Comparison of ENCODE assay signal across 8 mouse cellular contexts in genomic region chr3:137980435-137981381, GRCm38 (mm10). TPM values are rescaled to one million over a fixed set of nuclear protein-coding genes. Genes with fewer than 3 reads are reported as not detected.
A peak's percentile ranks its signal among the peaks of the same experiment; 100 is the strongest.
DNase-seq lines count a peak whose midpoint lies in the region; ATAC-seq and TF ChIP-seq lines count a peak whose summit lies in the region.

No protein-coding gene starts in this region.

- H3K27ac ChIP-seq in heart, embryonic 13.5 days (replicated peaks) = peak overlapping the region; percentile 77
- H3K27ac ChIP-seq in forebrain, embryonic 15.5 days (replicated peaks) = no peak overlapping the region
- H3K27ac ChIP-seq in liver, embryonic 13.5 days = peak overlapping the region; percentile 90
- peak overlapping the region; percentile 93 for H3K27ac ChIP-seq in stomach, embryonic 16.5 days (ENCODE audit: low read length)

- peaks cover 9% of the 10 kb centered on the region for H3K36me3 ChIP-seq in heart, embryonic 13.5 days
- H3K36me3 ChIP-seq in G1E (replicated peaks) = peaks cover 38% of the 10 kb centered on the region
- H3K36me3 ChIP-seq in forebrain, embryonic 15.5 days = no peaks in the 10 kb centered on the region
- H3K36me3 ChIP-seq in liver, embryonic 13.5 days = peaks cover 17% of the 10 kb centered on the region
- H3K36me3 ChIP-seq in stomach, embryonic 16.5 days (ENCODE audit: control insufficient read depth, insufficient read depth, low read length) = no peaks in the 10 kb centered on the region

- H3K4me1 ChIP-seq in heart, embryonic 13.5 days = peaks cover 41% of the 10 kb centered on the region
- peaks cover 50% of the 10 kb centered on the region for H3K4me1 ChIP-seq in G1E (ENCODE audit: insufficient read depth, low read depth, low read length)
- peaks cover 13% of the 10 kb centered on the region for H3K4me1 ChIP-seq in forebrain, embryonic 15.5 days
- H3K4me1 ChIP-seq in liver, embryonic 13.5 days (replicated peaks) = peaks cover 60% of the 10 kb centered on the region
- H3K4me1 ChIP-seq in stomach, embryonic 16.5 days (ENCODE audit: control insufficient read depth, insufficient read depth, low read length) = peaks cover 7% of the 10 kb centered on the region; the same call in 1 of the 2 replicates

- H3K27me3 ChIP-seq in heart, embryonic 13.5 days (replicated peaks) = no peaks in the 10 kb centered on the region
- no peaks in the 10 kb centered on the region for H3K27me3 ChIP-seq in G1E (ENCODE audit: insufficient read depth, low read length)
- H3K27me3 ChIP-seq in forebrain, embryonic 15.5 days = no peaks in the 10 kb centered on the region
- no peaks in the 10 kb centered on the region for H3K27me3 ChIP-seq in liver, embryonic 13.5 days
- no peaks in the 10 kb centered on the region for H3K27me3 ChIP-seq in stomach, embryonic 16.5 days (ENCODE audit: control insufficient read depth, insufficient read depth, low read length)

- H3K9me3 ChIP-seq in heart, embryonic 13.5 days = no peaks in the 10 kb centered on the region
- no peaks in the 10 kb centered on the region for H3K9me3 ChIP-seq in G1E (replicated peaks)
- no peaks in the 10 kb centered on the region for H3K9me3 ChIP-seq in forebrain, embryonic 15.5 days
- no peaks in the 10 kb centered on the region for H3K9me3 ChIP-seq in liver, embryonic 13.5 days (replicated peaks)
- H3K9me3 ChIP-seq in stomach, embryonic 16.5 days (replicated peaks; ENCODE audit: control insufficient read depth, low read length) = no peaks in the 10 kb centered on the region

- peak overlapping the region; percentile 80 for H3K4me2 ChIP-seq in heart, embryonic 13.5 days
- peak overlapping the region; percentile 28 for H3K4me2 ChIP-seq in forebrain, embryonic 15.5 days (replicated peaks)
- H3K4me2 ChIP-seq in liver, embryonic 13.5 days = peak overlapping the region; percentile 79
- peak overlapping the region; percentile 75 for H3K4me2 ChIP-seq in stomach, embryonic 16.5 days (ENCODE audit: low read depth, low read length)

- ATAC-seq in heart, embryonic 13.5 days (ENCODE audit: extremely low read depth, insufficient number of reproducible peaks, low FRiP score, low TSS enrichment) = no peak
- ATAC-seq in G1E (ENCODE audit: extremely low read depth, insufficient number of reproducible peaks, low FRiP score, poor library complexity, severe bottlenecking) = peak; percentile 17; the same call in 1 of the 2 replicates
- ATAC-seq in forebrain, embryonic 15.5 days (replicated peaks) = no peak
- ATAC-seq in liver, embryonic 13.5 days (ENCODE audit: low read depth) = peak; percentile 78
- peak; percentile 26; the same call in 1 of the 2 replicates for ATAC-seq in stomach, embryonic 16.5 days (ENCODE audit: insufficient read depth, low FRiP score)

- H3K4me3 ChIP-seq in heart, embryonic 13.5 days = peak overlapping the region; percentile 63
- H3K4me3 ChIP-seq in G1E (ENCODE audit: low read depth, low read length) = peak overlapping the region; percentile 76
- peak overlapping the region; percentile 20 for H3K4me3 ChIP-seq in forebrain, embryonic 15.5 days
- peak overlapping the region; percentile 72 for H3K4me3 ChIP-seq in liver, embryonic 13.5 days (replicated peaks)
- peak overlapping the region; percentile 71 for H3K4me3 ChIP-seq in stomach, embryonic 16.5 days (replicated peaks; ENCODE audit: low read length)

- WGBS in heart, embryonic 13.5 days = 15% methylated on average over 15 of the region's 15 CpGs
- 31% methylated on average over 15 of the region's 15 CpGs for WGBS in forebrain, embryonic 15.5 days
- WGBS in liver, embryonic 13.5 days (ENCODE audit: insufficient replicate concordance) = 4% methylated on average over 15 of the region's 15 CpGs
- whole genome bisulfite sequencing in stomach, embryonic 16.5 days = 14% methylated on average over 15 of the region's 15 CpGs

- no peak for TF ChIP-seq CTCF in G1E (IDR thresholded peaks at IDR 0.05; ENCODE audit: low read depth, low read length)

- peak overlapping the region; percentile 87 for H3K9ac ChIP-seq in heart, embryonic 13.5 days
- no peak overlapping the region for H3K9ac ChIP-seq in forebrain, embryonic 15.5 days (replicated peaks)
- peak overlapping the region; percentile 86 for H3K9ac ChIP-seq in liver, embryonic 13.5 days
- H3K9ac ChIP-seq in stomach, embryonic 16.5 days (ENCODE audit: low read length) = peak overlapping the region; percentile 83

- intact Hi-C loops in heart, postnatal 25 days (cut with DNase I) = no loop called here

- DNase-seq in heart, postnatal 25 days (ENCODE audit: low spot score) = no peak
- DNase-seq in G1E (ENCODE audit: low spot score) (no peak), adipocyte (ENCODE audit: low spot score) (no peak)
- DNase-seq in liver, embryonic 13.5 days = peak; percentile 39
- DNase-seq in right cerebral cortex, postnatal 4 days = no peak

RNA-seq across cellular contexts. Expression of gene Dapp1, which starts 0.6 kb away (rescaled TPM):
- polyA plus RNA-seq in heart, embryonic 13.5 days (2015; fragmentation: Nextera tagmentation; extraction: Ambion mirVana) = 13.0 and 14.5 TPM in 2 replicates
- 1 to 10 TPM; 4.1 to 5.3 TPM for total RNA-seq in heart, postnatal 25 days (2021)
- total RNA-seq in G1E (2014; fragmentation: Nextera tagmentation) (288 and 301 TPM in 2 replicates), G1E (2017) (438 and 441 TPM in 2 replicates)
- 14.3 and 37.2 TPM in 2 replicates for polyA plus RNA-seq in G1E (2012)
- 3.7 and 4.3 TPM in 2 replicates for polyA plus RNA-seq in forebrain, embryonic 15.5 days (2015; fragmentation: Nextera tagmentation; extraction: Ambion mirVana)
- polyA plus RNA-seq in liver, embryonic 13.5 days (2015; fragmentation: Nextera tagmentation; extraction: Ambion mirVana) = 14.0 and 20.3 TPM in 2 replicates
- 17.3 and 18.0 TPM in 2 replicates for polyA plus RNA-seq in stomach, embryonic 16.5 days (2015; fragmentation: Nextera tagmentation; extraction: Ambion mirVana)

Comparison
In these comparisons a context has a peak if more than half of its experiments do, and no peak if none do; other contexts are left out.
1. ATAC-seq: peak in G1E (single experiment), liver, embryonic 13.5 days (single experiment) and stomach, embryonic 16.5 days (single experiment); none in heart, embryonic 13.5 days (single experiment) and forebrain, embryonic 15.5 days (single experiment).
2. H3K4me2 ChIP-seq: peak in every context shown above with its lines; median percentile 80 in heart, embryonic 13.5 days; 79 in liver, embryonic 13.5 days; 75 in stomach, embryonic 16.5 days; 28 in forebrain, embryonic 15.5 days.
3. H3K4me3 ChIP-seq: peak in every context shown above with its lines; median percentile 76 in G1E; 72 in liver, embryonic 13.5 days; 71 in stomach, embryonic 16.5 days; 63 in heart, embryonic 13.5 days; 20 in forebrain, embryonic 15.5 days.